Comparison of ENCODE assay signal across 15 mouse cellular contexts in the genomic region with DNA sequence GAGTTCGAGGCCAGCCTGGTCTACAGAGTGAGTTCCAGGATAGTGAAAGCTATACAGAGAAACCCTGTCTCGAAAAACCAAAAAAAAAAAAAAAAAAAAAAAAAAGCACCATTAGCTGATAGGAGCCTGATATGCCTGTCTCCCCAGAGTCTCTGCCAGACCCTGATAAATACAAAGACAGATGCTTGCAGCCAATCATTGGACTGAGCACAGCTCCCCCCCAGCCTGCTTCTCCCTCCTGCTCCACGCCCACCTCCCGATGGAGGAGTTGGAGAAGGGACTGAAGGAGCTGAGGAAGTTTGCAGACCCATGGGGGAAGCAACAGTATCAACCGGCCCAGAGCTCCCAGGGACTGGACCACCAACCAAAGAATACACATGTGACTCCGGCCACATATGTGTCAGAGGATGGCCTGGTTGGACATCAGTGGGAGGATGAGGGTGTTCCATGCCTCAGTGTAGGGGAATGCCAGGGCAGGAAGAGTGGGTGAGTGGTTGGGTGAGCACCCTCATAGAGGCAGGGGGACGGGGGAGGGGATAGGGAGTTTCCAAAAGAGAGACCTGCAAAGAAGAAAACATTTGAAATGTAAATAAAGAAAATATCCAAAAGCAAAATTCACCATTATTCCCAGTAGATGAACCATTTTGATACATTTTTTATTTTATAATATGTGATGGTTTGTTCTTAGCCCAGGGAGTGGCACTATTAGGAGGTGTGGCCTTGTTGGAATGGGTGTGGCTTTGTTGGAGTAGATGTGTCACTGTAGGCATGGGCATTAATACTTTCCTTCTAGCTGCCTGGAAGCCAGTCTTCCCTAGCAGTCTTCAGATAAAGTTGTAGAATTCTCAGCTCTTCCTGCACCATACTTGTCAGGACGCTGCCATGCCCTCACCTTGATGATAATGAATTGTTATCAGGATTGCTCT.
"Had no signal": no experiment of that assay in that cellular context is flagged by ENCODE, and none has a peak within 500 bp of the region (broad histone marks: within the 10 kb centered on the region; RNA-seq: fewer than 3 reads in every experiment).

No protein-coding gene starts in this region.

- H3K9me3 ChIP-seq: limb, embryonic 13.5 days; midbrain, embryonic 10.5 days; neural tube, embryonic 12.5 days had no signal

- H3K27ac ChIP-seq: kidney, postnatal 0 days; limb, embryonic 13.5 days; midbrain, embryonic 10.5 days; neural tube, embryonic 12.5 days had no signal

- H3K4me2 ChIP-seq: limb, embryonic 13.5 days; neural tube, embryonic 12.5 days had no signal

- H3K9ac ChIP-seq: limb, embryonic 13.5 days; neural tube, embryonic 12.5 days had no signal

- DNase-seq: kidney, adult 8-10 months; kidney, postnatal 36 days; layer of hippocampus, adult 9-11 months; layer of hippocampus, postnatal 36 days; lung, adult 18-20 months; midbrain, embryonic 14.5 days; right cerebral cortex, postnatal 14 days; thymus, postnatal 14 days had no signal

- H3K4me3 ChIP-seq: limb, embryonic 13.5 days; midbrain, embryonic 10.5 days; myocyte; neural tube, embryonic 12.5 days had no signal

- H3K36me3 ChIP-seq: limb, embryonic 13.5 days; midbrain, embryonic 10.5 days; neural tube, embryonic 12.5 days had no signal

- H3K4me1 ChIP-seq: midbrain, embryonic 10.5 days; neural tube, embryonic 12.5 days had no signal

- H3K27me3 ChIP-seq: limb, embryonic 13.5 days; neural tube, embryonic 12.5 days had no signal

- ATAC-seq: inflammation-experienced regulatory T-cells, adult 6 months; intestine, postnatal 0 days had no signal
